Mouse (Mus musculus): ENCODE measurements around the gene Meis1.

DNA sequence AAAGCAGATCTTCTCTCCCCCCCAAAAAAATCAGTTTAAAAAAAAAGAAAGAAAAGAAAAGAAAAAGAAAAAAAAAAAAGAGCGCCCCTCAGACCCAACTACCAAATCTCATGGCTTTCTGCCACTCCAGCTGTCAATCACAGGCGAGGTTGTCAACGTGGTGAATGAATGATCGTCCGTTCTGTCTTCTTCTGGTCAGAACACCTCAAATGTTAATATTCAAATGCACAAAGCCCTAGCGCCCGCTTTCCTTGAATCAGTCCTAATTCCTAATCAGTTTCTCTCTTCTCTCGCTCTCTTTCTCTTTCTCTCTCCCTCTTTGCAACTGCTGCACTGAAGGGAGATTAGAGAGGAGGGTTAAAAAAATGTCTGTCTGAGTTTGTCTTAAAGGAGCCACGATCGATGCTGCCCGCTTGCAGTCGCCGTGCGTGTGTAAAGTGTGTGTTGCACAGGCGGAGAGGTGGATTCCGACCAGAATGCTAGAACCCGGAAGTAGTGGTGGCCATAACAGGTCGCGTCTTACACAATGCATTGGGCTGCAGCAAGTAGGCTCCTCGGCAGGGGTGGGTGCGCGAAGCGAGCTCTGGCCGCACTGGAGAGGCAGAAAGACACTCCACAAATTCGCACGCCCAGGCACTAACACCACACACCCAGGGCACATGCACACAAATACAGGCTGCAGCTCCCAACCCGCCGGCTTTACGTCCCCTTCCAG, at the start of gene Meis1:
- TF ChIP-seq UBTF (IDR thresholded peaks at IDR 0.05; ENCODE audit: low read depth, low read length): no peak
- TF ChIP-seq CTCF (conservative IDR thresholded peaks at IDR 0.05 in 1 of 2, IDR thresholded peaks at IDR 0.05 in 1 of 2; ENCODE audit: low read depth in 2 of 2, low read length in 2 of 2): no peak
- TF ChIP-seq POLR2AphosphoS2 (IDR thresholded peaks at IDR 0.05; ENCODE audit: low read depth, low read length): no peak
- no peak for TF ChIP-seq HCFC1 (IDR thresholded peaks at IDR 0.05; ENCODE audit: low read depth, low read length)
- no peak for TF ChIP-seq USF1 (IDR thresholded peaks at IDR 0.05; ENCODE audit: low read depth, low read length)
- no peak for TF ChIP-seq POLR2A (IDR thresholded peaks at IDR 0.05; ENCODE audit: low read depth, low read length)
- no peak for TF ChIP-seq MAFK (IDR thresholded peaks at IDR 0.05; ENCODE audit: insufficient replicate concordance, low read length)
